Mouse (Mus musculus): Measurements from ENCODE around the gene Sox18.

- no peak for TF ChIP-seq CTCF (IDR thresholded peaks at IDR 0.05; ENCODE audit: low read depth)
- TF ChIP-seq EP300 (IDR thresholded peaks at IDR 0.05; ENCODE audit: low read depth) = no peak
Measured at GRCm38 (mm10) chr2:181628471-181628870, 43.0 kb downstream of the Sox18 start.
